Mouse (Mus musculus): ENCODE measurements around the gene Fat1. TPM values are rescaled to one million over a fixed set of nuclear protein-coding genes. Genes with fewer than 3 reads are reported as not detected.

The Fat1 gene
- total RNA-seq, 2 experiments from 2014 or later: 18.8 to 19.0 TPM

DNA sequence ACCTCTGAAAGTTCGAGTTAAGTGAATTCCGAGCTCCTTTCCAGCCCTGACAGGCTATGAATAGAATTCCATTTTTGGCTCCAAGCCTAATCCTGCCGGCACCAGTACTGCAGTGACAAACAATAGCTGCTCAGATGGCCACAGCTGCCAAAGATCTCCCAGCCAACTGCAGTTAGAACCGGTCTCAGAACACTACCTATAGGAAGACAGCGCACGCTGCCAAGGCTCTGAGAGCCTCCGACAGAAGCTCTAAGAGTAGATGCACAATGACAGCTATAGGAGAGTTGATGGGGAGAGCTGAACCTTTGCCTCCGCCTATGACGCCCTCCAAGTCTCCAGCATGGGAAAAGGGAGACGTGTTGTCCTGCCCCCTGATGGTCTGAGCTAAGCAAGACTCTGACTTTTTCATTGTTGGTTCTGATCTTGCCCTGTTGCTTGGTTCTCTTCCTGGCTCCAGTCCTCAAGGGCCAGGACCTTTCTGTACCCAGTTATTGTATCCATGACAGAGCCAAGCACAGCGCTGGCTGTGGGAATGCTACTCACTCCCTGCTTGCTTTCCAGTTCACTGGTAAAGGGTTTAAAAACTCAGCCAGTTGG, 63.5 kb downstream of the Fat1 start:
- peak; percentile 49 for DNase-seq (ENCODE audit: low spot score)
- intact Hi-C loops (cut with DNase I): no loop called here

DNA sequence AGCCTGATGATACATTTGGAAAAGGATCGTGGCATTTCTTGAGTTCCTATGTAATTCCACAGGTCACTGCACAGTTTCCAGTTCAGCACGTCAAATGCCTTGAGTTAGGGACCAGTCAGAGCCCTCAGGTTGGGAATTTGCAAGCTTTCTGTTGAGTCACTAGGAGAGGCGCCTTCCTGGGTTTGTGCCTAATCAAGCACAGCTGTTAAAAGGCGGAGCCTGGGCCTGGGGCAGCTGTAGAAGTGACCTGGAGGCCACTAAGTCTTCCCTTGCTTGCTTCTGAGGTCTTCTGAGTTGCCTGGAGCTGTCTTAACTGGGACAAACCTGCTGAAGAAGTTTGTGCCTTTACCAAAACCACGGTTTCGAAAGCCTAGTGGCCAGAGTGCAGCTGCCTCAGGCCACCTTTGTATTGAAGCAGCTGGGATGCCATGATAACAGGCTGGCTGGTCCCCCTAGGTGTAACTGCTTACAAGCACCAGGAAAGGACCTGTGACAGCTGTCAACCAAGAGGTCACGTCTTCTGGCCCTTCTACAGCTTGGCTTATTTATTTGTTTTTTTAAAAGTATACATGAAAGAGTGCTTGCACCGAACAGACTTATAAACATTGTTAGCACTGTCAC, 66.4 kb downstream of the Fat1 start:
- intact Hi-C loops (cut with DNase I): no loop called here

DNA sequence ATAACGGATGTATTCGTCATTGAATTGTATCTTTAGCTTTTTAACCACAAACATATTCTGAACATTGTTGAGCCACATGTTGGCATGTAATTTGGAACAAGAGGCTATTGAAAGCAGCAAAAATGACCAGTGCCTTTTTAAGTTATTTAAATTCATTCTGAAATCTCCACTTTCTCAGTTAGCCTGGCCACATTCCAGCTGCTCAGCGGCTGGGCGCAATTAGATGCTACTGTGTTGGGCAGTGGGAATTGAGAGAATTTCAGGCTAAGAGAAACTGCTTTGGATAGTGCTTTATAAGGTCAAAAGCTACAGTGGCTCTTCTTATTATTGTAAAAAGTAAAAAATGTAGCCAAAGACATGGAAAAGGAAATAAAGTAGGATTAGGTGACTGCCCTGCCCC, 67.4 kb downstream of the Fat1 start:
- DNase-seq (ENCODE audit: low spot score): no peak
- intact Hi-C loops (cut with DNase I): no loop called here

More for the DNA sequence above, 66.4 kb downstream of the Fat1 start:
- DNase-seq (ENCODE audit: low spot score): peak; percentile 19

DNA sequence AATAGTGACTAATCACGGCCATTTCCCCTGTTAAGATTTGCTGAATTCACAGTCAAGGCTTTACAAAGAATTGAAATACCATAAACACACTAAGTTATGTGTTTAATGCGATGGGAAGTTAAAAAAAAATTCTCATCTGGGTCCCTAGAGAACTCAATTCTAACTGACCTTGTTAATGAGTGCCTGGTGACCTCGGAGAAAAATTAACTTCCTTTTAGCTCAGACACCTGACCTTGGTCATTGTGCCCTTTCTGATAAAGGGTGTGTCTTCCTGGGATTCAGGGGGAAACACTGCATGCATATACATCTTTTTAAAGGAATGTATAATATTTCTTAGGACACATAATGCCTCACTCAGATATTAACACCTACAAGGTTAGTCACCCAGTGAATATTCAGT, 68.8 kb downstream of the Fat1 start:
- intact Hi-C loops (cut with DNase I): no loop called here
- DNase-seq (ENCODE audit: low spot score): no peak

DNA sequence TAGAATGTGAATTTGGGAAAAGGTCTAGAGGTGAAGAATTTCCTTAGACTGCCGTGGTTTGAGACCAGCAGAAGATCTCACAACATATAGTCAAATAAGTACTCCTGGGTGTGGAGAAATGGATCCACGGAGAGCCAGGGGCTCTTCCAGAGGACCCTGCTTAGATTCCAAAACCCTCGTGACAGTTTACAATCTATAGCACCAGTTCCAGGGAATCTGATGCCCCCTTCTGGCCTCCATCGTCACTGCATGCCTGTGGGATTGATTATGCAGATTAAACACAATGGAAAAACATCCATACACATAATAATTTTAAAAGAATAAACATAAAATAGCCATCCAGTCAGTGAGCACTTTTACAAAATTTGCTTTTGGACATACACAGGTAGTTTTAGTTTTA, 75.4 kb downstream of the Fat1 start:
- intact Hi-C loops (cut with DNase I): no loop called here
- no peak for DNase-seq (ENCODE audit: low spot score)

DNA sequence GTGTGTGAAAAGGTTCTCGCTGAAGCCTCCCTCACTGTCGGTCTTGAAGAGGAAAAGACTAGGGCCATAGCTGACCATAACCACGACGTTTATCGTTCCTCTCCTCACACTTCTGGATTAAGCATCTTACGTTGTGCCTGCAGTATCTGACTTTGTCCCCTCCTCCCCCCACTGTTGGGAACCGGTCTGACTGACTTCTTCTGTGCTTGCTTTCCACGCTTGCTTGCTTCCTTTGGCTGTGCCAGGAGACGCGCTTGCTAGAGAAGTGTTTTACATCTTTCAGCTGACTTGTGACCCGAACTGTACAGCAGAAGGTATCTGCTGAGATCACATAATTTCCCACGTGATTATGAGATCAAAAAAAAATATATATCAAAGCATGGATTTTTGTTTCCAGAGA, 76.5 kb downstream of the Fat1 start:
- intact Hi-C loops (cut with DNase I): no loop called here
- no peak for DNase-seq (ENCODE audit: low spot score)

DNA sequence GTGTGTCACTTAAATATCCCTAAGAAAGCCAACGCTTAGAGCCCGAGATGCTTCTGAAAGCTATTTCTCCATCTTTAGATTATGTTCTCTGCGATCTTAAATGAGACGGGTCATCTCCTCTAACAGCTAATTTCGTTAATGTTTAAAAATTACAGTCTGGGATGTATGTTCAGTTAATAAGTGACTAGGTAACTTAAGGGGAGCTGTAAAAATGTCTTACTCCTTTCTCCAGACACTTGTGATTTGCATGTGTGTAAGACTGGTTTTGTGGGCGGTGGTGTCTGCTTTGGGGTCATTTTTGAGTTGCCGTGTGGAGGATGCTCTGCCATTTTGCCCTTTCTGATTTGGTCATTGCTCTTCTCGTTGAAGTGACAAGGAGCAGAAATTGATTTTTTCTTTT, 78.6 kb downstream of the Fat1 start:
- intact Hi-C loops (cut with DNase I): no loop called here
- DNase-seq (ENCODE audit: low spot score): no peak

DNA sequence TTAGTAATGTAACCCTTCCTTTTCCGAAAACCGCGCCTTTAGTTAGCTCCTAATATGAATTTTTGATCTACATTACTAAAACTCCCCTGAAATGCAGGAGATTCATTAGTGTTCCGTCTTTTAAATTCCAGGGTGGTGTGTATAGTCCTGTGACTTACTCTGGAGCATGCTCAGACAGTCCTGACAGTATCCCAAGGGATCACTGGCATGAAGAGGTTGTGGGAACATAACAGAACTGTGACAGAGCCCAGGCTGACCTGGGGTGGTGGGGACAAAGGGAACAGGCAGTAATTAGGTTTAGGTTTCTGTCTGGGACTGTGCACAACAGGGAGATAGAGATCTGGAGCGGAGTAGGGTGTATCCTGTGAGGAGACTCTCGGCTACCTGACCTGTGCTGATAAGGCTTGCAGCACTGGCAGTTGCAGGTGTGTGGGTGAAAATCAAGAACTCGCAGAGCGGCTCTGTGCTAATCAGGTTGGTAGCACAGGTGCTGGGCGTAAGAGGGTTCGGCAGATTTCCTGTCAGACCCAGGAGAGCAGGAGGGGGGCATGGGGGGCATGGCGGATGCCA, 79.3 kb downstream of the Fat1 start:
- intact Hi-C loops (cut with DNase I): no loop called here
- DNase-seq (ENCODE audit: low spot score): no peak

DNA sequence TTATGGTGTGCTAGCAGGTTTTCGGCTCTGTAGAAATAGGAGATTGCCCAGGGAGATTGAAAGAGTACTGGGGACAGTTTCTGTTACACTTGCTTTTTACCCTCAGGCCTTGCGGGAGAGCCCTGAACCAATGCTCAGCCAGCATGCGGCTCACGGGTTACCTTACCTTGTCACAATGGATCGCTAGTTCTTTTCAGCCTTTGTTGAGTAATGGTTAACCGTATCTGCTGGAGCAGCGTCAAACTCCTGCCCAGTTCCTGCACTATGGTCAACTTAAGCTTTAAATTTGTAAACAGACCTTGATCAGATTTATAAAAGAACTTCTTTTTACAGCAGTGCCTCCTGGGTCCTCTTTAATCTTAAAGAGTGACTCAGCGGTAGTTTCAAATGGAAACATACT, 80.6 kb downstream of the Fat1 start:
- intact Hi-C loops (cut with DNase I): no loop called here
- DNase-seq (ENCODE audit: low spot score): no peak

DNA sequence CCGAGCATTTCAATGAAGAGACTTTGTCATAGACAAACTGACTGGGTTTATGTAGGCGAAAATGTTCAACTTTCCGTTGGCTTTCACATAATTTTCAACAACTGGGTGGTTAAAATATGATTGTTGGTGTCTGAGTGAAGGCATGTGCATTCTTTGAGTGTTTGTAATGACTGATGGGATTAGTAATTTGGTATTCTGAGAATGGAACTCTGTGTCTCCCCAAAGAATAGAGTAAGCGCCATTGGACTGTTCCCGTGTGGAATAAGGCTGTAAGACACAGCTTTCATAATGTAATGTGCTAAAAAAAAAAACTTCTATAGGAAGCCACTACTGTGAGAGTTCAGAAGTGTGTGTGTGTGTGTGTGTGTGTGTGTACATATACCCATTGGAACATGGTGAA, 84.0 kb downstream of the Fat1 start:
- DNase-seq (ENCODE audit: low spot score): no peak
- intact Hi-C loops (cut with DNase I): no loop called here

DNA sequence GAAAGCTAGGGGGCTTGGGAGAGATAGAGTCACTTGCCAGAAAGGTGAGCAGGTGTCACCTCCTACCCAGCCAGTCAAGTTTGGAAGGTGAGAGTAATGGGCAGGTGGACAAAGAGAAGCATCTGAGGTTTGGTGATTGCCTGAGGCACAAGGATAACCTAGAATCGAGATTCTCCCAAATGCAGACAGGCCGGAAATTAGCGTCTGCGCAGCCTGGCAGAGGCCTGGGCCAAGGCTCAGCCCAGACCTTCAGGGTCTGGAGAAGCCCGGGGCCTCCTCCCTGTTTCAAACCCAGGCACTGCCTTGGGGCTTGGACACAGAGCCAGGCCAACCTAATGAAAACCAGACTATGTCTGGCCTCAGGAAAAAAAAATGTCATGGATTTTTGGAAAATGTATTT, 85.9 kb downstream of the Fat1 start:
- no peak for DNase-seq (ENCODE audit: low spot score)
- intact Hi-C loops (cut with DNase I): no loop called here

DNA sequence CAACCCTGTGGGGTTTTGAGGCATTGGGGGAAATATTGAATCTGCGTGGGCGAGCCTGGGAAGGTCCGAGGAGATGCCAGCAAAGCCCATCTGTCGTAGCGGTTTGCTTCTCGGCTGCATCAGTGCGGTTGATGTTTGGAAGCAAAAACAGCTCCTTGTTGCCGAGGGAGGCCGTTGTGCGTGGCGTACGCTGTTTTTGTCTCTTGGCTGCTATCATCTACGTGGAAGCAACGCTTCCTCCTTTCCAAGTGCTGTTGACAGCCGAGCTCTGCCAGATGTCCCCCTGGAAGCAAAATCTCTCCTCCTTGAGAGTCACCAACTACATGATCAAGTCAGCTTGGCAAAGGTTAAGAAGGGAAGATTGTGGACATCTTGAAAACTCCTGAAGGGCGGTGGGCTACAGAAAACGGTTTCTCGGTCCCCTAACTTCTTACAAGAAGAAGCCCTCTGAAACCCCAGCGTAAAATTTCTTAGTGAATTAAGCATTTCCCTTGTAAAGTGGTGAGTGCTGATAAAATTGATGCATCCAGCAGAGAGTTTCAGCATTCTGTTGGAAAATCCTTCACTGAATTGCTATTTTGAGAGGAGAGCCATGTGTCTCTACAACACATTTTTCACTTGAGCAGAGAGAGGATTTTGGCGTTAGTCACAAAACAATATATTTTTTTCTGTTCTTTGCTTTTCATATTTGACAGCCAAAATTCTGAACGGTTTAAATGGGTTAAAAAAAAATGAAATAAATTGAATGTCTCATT, 86.8 kb downstream of the Fat1 start:
- intact Hi-C loops (cut with DNase I): no loop called here
- no peak for DNase-seq (ENCODE audit: low spot score)

DNA sequence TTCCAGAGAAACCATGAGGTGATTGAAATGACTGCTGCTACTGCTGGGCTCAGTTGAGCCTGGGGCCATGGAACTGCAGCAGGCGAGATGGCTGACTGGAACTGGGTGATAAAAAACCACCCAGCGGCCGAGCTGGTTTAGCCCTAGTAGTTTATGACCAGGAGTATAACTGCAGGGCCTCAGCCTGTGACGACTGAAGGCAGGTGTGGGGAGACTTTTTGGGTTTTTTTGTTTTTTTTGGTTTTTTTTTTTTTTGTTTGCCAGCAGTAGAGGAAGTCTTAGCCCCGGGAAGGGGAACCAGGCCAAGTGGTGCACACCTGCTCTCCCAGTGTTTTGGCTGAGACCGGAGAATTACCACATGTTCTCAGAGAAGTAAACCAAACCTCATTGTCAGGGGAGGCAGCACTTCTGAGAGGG, 92.8 kb downstream of the Fat1 start:
- no peak for DNase-seq (ENCODE audit: low spot score)
- intact Hi-C loops (cut with DNase I): no loop called here

DNA sequence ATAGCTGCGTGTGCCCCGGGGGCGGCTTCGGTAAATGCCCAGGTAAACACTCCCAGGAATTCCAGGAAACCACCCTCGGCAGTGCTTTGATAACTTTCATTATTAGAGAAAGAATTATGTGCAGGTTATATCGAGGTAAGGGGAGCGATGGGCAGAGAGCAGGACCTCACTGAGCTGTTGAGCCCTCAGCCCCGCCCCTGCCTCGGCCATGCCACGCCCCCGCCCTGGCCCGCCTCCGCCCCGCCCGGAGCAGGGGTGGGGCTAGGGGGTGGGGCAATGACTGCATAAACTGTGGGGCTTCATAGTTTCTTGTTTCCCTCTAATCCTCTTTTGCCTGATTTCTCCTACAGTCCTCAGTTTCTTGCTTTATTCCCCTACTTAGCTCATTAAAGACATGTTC, 103.1 kb downstream of the Fat1 start:
- DNase-seq (ENCODE audit: low spot score): no peak
- intact Hi-C loops (cut with DNase I): no loop called here

DNA sequence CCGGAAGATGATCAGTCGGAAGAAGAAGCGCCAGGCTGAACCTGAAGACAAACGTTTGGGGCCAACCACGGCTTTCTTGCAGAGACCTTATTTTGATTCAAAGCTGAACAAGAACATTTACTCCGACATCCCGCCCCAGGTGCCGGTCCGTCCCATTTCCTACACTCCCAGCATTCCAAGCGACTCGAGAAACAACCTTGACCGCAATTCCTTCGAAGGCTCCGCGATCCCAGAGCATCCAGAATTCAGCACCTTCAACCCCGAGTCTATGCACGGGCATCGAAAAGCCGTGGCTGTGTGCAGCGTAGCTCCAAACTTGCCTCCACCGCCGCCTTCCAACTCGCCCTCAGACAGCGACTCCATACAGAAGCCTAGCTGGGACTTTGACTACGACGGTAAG, 108.9 kb downstream of the Fat1 start:
- DNase-seq (ENCODE audit: low spot score): no peak
- intact Hi-C loops (cut with DNase I): no loop called here

DNA sequence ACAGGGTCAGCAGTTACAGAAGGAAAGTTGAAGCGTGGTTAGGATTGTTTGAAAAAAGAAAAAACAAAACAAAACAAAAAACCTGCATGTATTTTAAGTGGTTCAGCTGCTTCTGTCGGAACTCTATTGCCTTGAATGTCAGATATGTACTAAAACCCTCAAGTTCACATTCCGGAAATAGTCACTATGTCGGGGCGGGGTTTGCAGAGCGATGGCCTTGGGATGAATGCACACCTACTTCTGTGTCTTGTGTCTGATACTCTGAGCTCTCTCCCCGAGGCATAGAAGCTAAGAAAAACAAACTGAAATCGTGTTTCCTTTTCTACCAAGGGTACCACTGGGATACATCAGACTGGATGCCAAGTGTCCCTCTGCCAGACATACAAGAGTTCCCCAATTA, 115.2 kb downstream of the Fat1 start:
- DNase-seq (ENCODE audit: low spot score): no peak
- intact Hi-C loops (cut with DNase I): no loop called here

DNA sequence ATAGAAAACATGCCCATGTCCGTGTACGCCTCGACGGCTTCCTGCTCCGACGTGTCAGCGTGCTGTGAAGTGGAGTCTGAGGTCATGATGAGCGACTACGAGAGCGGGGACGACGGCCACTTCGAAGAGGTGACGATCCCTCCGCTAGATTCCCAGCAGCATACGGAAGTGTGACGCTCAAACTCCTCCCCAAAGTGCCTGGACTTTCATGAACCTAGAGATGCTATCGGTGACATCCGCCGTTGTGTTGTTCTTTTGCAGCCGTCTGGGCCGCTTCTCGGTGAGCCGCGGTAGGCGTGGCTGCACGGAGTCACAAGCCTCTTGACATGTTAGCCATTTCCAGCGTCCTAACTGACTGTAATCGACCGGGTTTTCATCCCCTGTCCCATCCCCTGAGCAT, 116.0 kb downstream of the Fat1 start:
- no peak for DNase-seq (ENCODE audit: low spot score)
- intact Hi-C loops (cut with DNase I): no loop called here

DNA sequence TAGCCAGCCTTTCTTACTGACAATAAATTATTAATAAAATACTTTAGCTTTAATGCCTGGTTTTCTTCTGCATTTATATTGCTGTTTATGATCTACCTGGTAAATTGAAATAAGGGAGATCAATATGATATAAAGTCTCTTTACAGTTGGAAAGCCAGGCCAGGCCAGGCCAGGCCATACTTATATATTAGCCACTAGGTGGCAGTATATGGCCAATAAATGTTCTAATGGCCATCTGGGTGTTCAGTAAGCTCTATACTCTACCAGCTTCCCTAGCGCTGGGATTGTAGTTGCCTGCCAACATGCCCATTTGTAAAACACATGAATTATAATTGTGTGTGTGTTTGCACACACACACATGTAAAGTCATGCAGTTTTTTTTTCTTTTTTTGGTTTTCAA, 117.0 kb downstream of the Fat1 start:
- no peak for DNase-seq (ENCODE audit: low spot score)
- intact Hi-C loops (cut with DNase I): no loop called here

DNA sequence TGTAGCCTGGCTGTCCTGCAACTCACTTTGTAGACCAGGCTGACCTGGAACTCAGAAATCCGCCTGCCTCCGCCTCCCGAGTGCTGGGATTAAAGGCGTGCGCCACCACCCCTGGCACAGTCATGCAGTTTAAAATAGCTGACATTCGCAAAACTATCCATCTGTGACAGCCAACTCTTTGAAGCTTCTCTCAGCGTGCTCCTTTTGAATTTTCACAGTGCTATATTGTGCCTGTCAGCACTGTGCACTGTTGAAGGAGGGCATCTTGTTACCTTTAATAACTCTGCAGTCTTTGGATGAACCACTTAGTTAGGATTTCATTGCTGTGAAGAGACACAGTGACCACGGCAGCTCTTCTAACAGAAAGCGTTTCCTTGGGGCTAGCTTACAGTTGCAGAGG, 117.4 kb downstream of the Fat1 start:
- no peak for DNase-seq (ENCODE audit: low spot score)
- intact Hi-C loops (cut with DNase I): no loop called here

DNA sequence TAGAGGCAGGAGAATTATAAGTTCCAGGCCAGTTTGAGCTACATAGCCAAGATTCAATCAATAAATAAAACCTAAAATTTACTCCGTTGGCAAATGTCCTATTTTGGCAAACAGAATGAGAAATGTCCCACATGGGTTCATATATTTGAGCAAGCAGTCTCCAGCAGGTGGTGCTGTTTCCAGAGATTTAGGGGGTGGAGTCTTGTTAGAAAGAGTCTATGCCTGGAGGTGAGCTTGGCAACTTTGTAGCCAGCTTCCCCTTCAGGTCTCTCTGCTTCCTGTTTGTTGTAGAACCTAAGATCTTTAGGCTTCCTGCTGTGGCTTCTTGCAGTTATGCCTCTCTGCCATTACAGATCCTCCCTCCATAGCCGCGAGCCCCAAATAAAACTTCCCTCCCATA, 120.3 kb downstream of the Fat1 start:
- intact Hi-C loops (cut with DNase I): no loop called here
- DNase-seq (ENCODE audit: low spot score): no peak

DNA sequence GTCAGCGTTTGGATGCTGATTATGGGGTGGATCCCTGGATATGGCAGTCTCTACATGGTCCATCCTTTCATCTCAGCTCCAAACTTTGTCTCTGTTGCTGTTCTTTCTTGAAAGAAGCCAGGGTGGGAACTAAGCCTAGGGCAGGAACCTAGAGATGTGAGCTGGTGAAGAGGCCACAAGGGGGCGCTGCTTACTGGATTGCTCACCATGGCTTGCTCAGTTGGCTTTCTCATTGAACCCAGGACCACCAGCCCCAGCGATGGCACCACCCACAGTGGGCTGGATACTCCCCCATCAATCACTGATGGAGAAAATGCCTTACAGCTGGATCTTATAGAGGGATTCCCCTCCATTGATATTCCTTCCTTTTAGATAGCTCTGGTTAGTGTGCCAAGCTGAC, 121.6 kb downstream of the Fat1 start:
- DNase-seq (ENCODE audit: low spot score): no peak
- intact Hi-C loops (cut with DNase I): no loop called here

Data from heart, postnatal 25 days (tissue).